Mouse (Mus musculus) midbrain, embryonic 12.5 days (tissue): ENCODE measurements around the gene Vgll2. TPM values are rescaled to one million over a fixed set of nuclear protein-coding genes. Genes with fewer than 3 reads are reported as not detected.
A peak's percentile ranks its signal among the peaks of the same experiment; 100 is the strongest.

Experiments used
- ATAC-seq: fragments of 200-750 bp; cut with Nextera tagmentation; 2 replicates; pipeline ENCODE4 v1.8.0; 2017; ENCODE audit warnings: low read depth, moderate TSS enrichment, moderate library complexity; ENCODE audit not compliant: low FRiP score
- H3K27ac ChIP-seq: fragments of 300-500 bp; sonication (generic); replicated peaks from 2 replicates; pipeline ENCODE4 v1.5.1; 2016; ENCODE audit warnings: mild to moderate bottlenecking
- H3K27me3 ChIP-seq: fragments of 300-500 bp; sonication (generic); 2 replicates; pipeline ENCODE4 v1.6.1; 2016; ENCODE audit warnings: mild to moderate bottlenecking
- H3K36me3 ChIP-seq: fragments of 300-500 bp; sonication (generic); 2 replicates; pipeline ENCODE4 v1.6.1; 2016
- H3K4me1 ChIP-seq: fragments of 300-500 bp; sonication (generic); 2 replicates; pipeline ENCODE4 v1.6.1; 2016
- H3K4me2 ChIP-seq: fragments of 300-500 bp; sonication (generic); replicated peaks from 2 replicates; pipeline ENCODE4 v1.6.1; 2016; ENCODE audit warnings: mild to moderate bottlenecking, moderate library complexity
- H3K4me3 ChIP-seq: fragments of 300-500 bp; sonication (generic); 2 replicates; pipeline ENCODE4 v1.5.1; 2016; ENCODE audit warnings: mild to moderate bottlenecking
- H3K9ac ChIP-seq: fragments of 300-500 bp; sonication (generic); replicated peaks from 2 replicates; pipeline ENCODE4 v1.6.1; 2016; ENCODE audit warnings: mild to moderate bottlenecking, moderate library complexity
- H3K9me3 ChIP-seq: fragments of 300-500 bp; sonication (generic); 2 replicates; pipeline ENCODE4 v1.6.1; 2016; ENCODE audit warnings: mild to moderate bottlenecking
- WGBS: fragments of 180-500 bp; shearing (Covaris S2); methylation state at CpG from one replicate; pipeline ENCODE4 v1.1.7; 2016; 5-methylcytosine and 5-hydroxymethylcytosine counted together
- microRNA-seq: library from miRNA; unstranded; fragments of <30 nt; microRNA quantifications from one replicate; pipeline ENCODE4, GENCODE M21; 2017
- polyA plus RNA-seq: library from polyadenylated mRNA; unstranded; fragments of >200 nt; fragmentation: Nextera tagmentation; extraction: Ambion mirVana; gene quantifications from 2 replicates; pipeline ENCODE4 v1.2.1, GENCODE M21; 2016

Gene Vgll2
- polyA plus RNA-seq, 1 experiment from 2014 or later: 0.13 TPM

DNA sequence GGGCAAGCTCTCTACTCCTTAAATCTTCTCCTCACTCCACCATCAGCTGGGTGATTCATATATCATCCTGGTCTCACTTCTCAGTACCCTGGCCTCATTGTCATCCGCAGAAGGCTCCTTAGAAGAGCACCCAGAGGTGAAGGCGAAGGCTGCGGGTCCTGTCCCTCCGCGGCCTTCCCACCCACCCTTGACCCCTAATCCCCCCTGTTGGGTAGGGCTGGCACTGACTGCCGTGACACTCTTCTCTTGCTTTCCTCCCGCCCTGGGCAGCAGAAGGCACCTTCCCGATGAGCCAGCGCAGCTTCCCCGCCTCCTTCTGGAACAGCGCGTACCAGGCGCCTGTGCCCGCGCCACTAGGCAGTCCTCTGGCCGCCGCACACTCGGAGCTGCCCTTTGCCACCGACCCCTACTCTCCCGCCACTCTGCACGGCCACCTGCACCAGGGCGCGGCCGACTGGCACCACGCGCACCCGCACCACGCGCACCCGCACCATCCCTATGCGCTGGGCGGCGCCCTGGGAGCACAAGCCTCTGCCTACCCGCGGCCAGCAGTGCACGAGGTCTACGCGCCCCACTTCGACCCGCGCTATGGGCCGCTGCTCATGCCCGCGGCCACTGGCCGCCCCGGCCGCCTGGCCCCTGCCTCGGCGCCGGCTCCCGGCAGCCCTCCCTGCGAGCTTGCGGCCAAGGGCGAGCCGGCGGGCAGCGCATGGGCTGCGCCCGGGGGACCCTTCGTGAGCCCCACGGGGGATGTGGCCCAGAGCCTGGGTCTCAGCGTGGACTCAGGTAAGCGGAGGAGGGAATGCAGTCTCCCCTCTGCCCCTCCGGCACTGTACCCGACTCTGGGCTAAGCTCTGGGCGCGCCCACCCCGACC, 5.1 kb downstream of the Vgll2 start:
- peak; percentile 61 for ATAC-seq
- WGBS: under 1% methylated on average over 68 of the region's 68 CpGs
- H3K36me3 ChIP-seq: no peaks in the 10 kb centered on the region
- H3K27ac ChIP-seq: no peak overlapping the region
- peaks cover 94% of the 10 kb centered on the region for H3K27me3 ChIP-seq
- H3K4me1 ChIP-seq: peaks cover 22% of the 10 kb centered on the region
- H3K9me3 ChIP-seq: no peaks in the 10 kb centered on the region
- H3K4me2 ChIP-seq: peak overlapping the region; percentile 82
- H3K9ac ChIP-seq: peak overlapping the region; percentile 24; the same call in 1 of the 2 replicates
- H3K4me3 ChIP-seq: peak overlapping the region; percentile 50

DNA sequence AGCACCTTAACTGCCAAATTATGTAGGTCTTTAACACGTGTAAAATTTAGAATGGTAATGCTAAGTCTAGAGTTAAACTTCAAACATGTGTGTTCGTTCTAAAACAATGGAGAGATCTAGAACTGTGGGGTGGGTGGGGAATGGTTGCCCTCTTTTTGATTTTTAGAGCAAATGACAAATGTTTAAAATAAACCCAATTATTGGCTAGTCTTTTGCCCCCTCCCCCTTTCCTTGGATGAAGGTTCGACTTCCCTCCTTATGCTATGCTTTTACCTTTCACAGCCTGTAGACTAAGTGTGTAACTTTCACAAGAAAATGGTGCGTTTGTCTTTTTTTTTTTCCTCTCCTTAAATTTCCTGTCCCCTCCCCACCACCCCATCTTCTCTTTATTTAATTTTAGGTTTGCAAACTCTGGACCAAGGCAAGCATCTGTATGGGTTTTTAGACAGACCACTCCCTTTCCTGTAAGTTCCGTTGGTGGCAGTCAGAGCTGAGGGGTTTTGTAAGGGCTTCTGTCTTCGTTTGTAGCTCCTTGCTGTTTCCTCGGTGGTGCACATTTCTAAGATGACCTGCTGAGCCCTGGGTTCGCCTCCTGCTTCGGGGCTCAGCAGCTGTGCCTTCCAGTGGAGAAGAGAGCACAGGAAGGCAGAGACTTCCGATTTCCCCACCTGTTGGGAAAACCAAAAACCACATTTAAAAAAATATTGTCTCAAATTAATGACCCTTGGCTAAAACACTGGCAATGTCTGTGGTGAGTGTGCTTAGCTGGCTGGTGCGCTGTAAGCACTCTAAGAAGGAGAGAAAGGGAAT, 6.5 kb downstream of the Vgll2 start:
- Histone ChIP-seq H3K9ac (no peak overlapping the region), H3K4me1 (peaks cover 15% of the 10 kb centered on the region), H3K4me2 (no peak overlapping the region), H3K36me3 (no peaks in the 10 kb centered on the region), H3K4me3 (no peak overlapping the region), H3K27ac (no peak overlapping the region), H3K9me3 (no peaks in the 10 kb centered on the region), H3K27me3 (peaks cover 81% of the 10 kb centered on the region)
- ATAC-seq: no peak
- under 1% methylated on average over 11 of the region's 11 CpGs for WGBS

DNA sequence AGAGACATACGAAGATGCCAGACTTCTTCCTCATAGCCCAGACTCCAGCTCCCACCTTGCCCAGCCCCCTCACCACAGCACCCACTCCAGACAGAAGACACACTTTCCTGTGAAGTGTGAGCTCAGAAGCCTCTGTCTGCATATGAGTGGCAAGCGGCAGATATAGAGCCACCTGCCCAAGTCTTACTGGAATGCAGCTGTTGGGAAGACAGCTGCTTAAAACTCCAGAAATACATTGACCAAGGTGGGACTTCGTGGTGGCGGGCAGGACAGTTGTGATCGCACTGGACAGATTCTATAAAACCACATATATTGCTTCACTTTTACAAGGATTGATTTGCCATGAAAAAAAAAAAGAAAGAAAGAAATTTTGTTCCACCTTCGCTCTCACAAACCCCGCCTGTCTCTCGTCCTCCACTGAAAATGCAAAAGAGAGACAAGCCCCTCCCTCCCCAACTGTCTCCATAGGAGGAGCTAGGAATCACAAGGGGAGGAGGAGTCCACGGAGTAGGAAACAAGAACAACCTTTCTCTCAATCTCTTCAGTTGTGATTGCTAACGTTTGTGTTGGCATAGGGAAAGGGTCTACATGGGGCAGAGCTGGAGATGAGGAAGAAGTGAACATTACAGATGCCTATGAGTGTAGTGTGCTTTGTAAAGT, 7.2 kb downstream of the Vgll2 start:
- Histone ChIP-seq H3K36me3 (no peaks in the 10 kb centered on the region), H3K4me1 (peaks cover 15% of the 10 kb centered on the region), H3K27me3 (peaks cover 73% of the 10 kb centered on the region), H3K4me3 (no peak overlapping the region), H3K4me2 (0 out of 2 replicates have a peak overlapping the region, but pooled peaks have one; percentile 1), H3K27ac (no peak overlapping the region), H3K9me3 (no peaks in the 10 kb centered on the region), H3K9ac (no peak overlapping the region)
- 2% methylated on average over 10 of the region's 10 CpGs for WGBS
- no peak for ATAC-seq

DNA sequence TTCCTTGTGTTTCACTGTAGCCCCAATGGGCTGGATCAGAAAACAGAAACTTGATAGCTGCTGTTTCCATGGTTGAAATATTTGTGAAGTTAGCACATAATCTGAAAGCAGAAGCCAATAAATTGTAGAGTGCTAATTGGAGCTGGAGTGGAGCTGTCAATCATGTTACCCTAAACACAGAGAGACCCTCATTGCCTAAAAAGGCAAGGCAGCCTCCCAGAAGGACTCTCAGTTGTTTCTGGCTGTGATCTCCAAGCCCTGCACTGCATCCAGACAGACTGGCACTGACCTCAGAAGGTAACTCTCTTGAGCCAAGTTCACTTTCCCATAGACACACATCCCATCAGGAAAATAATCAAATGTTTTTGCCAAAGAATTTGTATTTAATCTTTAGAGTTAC, 11.4 kb downstream of the Vgll2 start:
- Histone ChIP-seq H3K9me3 (no peaks in the 10 kb centered on the region), H3K9ac (no peak overlapping the region), H3K4me2 (no peak overlapping the region), H3K36me3 (no peaks in the 10 kb centered on the region), H3K4me3 (no peak overlapping the region), H3K27me3 (peaks cover 33% of the 10 kb centered on the region), H3K4me1 (0 out of 2 replicates have a peak, but pooled peaks cover 5% of the 10 kb centered on the region), H3K27ac (no peak overlapping the region)
- no peak for ATAC-seq

DNA sequence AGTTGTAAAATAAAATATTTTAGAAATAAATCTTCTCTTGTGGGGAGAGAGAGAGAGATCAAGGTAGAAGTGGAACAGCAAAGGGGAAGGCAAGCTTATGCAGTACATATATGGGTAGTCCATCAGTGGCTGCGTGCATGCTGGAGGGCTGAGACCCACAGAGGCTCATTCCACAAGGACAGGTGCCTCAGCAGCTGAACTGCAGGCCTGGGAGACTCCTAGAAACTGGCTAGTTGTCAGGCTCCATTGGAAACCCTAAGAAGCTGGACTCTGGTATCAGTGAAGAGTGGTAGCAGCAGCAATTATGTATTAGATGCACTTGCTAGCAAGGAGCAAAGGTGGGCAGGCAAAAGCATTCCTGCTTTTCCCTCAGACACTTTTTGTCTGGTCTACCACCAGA, 17.1 kb downstream of the Vgll2 start:
- no peak for ATAC-seq
- 72% methylated on average over 1 of the region's 1 CpGs for WGBS
- no peaks in the 10 kb centered on the region for H3K36me3 ChIP-seq
- H3K4me1 ChIP-seq: no peaks in the 10 kb centered on the region
- no peak overlapping the region for H3K27ac ChIP-seq
- no peak overlapping the region for H3K4me2 ChIP-seq
- no peaks in the 10 kb centered on the region for H3K27me3 ChIP-seq
- no peak overlapping the region for H3K4me3 ChIP-seq
- no peak overlapping the region for H3K9ac ChIP-seq
- H3K9me3 ChIP-seq: no peaks in the 10 kb centered on the region

DNA sequence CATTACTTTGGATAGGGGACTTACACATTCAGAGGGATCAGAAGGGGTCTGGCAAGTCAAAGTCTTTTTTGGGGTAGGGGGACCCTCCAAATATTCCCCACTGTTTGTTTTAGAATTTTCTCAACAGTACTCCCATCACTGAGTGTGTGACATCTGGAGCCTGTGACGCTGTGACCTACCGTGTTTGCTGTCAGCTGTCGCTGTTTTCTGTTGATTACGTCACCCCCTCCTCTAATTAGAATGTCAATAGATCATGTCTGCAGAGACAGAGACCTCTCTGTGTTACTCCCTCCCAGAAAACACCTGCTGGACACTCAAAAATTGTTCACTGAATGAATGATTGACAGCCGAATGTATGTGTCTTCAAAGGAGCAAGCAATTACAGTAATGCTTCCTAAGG, 20.8 kb downstream of the Vgll2 start:
- H3K9ac ChIP-seq: no peak overlapping the region
- no peaks in the 10 kb centered on the region for H3K27me3 ChIP-seq
- H3K9me3 ChIP-seq: no peaks in the 10 kb centered on the region
- WGBS: 78% methylated on average over 5 of the region's 5 CpGs
- no peak for ATAC-seq
- H3K4me1 ChIP-seq: no peaks in the 10 kb centered on the region
- H3K4me2 ChIP-seq: no peak overlapping the region
- no peak overlapping the region for H3K27ac ChIP-seq
- no peaks in the 10 kb centered on the region for H3K36me3 ChIP-seq
- H3K4me3 ChIP-seq: no peak overlapping the region

DNA sequence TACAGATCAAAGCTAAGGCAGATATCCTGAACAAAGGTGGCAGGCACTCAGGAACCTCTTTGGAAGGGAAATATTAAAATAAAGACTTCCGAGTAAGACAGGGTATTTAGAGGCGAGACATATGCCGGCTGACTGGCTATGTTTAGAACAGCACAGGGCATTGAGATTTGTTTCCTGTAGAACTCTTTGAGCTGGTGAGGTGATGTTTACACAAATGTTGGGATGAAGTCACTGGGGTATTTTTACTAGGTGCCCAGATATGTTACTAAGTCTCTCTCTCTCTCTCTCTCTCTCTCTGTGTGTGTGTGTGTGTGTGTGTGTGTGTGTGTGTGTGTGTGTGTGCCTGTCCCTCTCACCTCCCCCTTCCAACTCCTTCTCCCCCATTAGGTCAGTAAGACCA, 26.0 kb downstream of the Vgll2 start:
- no peaks in the 10 kb centered on the region for H3K9me3 ChIP-seq
- no peaks in the 10 kb centered on the region for H3K27me3 ChIP-seq
- H3K36me3 ChIP-seq: no peaks in the 10 kb centered on the region
- no peak overlapping the region for H3K27ac ChIP-seq
- H3K4me2 ChIP-seq: no peak overlapping the region
- ATAC-seq: no peak
- H3K4me3 ChIP-seq: no peak overlapping the region
- no peak overlapping the region for H3K9ac ChIP-seq
- WGBS: 80% methylated on average over 3 of the region's 3 CpGs
- no peaks in the 10 kb centered on the region for H3K4me1 ChIP-seq

DNA sequence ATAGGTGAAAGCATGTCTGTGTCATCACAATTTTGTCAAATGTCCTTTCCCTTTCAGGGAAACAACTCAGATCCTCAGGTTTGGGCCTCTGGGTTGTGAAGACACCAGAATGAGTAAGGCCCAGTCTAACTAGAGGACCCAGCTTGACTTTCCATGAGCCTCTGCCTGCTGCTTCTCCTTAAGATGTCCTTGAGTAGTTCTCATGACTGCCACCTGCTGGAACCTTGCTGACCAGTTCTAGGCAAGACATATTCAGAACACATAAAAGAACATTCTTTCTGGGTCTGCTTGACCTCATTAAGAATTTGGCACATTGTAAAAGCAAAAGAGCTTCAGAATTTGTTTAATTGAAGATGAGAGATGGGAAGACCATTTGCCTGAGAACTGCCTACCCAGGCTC, 50.2 kb downstream of the Vgll2 start:
- Histone ChIP-seq H3K4me1 (no peaks in the 10 kb centered on the region), H3K27ac (no peak overlapping the region), H3K4me2 (no peak overlapping the region), H3K9me3 (no peaks in the 10 kb centered on the region), H3K9ac (no peak overlapping the region), H3K36me3 (no peaks in the 10 kb centered on the region), H3K4me3 (no peak overlapping the region), H3K27me3 (no peaks in the 10 kb centered on the region)
- peak; percentile 62; the same call in 1 of the 2 replicates for ATAC-seq

Small RNA genes within 50 kb of the gene (microRNA-seq; reads per million reads assigned to microRNA genes)
- gene Gm24084: not detected

Other genes with a start within 250 kb of the Vgll2 start
- not detected in 2 replicates for gene Ros1, start 172.7 kb downstream of the Vgll2 start, polyA plus RNA-seq
- gene Dcbld1, start 211.1 kb downstream of the Vgll2 start, polyA plus RNA-seq: 19.3 and 21.0 TPM in 2 replicates